Mouse (Mus musculus): ENCODE results near the gene Utrn.

- TF ChIP-seq CTCF (IDR thresholded peaks at IDR 0.05; ENCODE audit: low read depth, low read length) (no peak), POLR2A (IDR thresholded peaks at IDR 0.05; ENCODE audit: insufficient read depth, low read length) (no peak), EP300 (IDR thresholded peaks at IDR 0.05; ENCODE audit: insufficient read depth, low read depth, low read length) (no peak)
Observed at GRCm38 (mm10) chr10:12917626-12918025, 48.5 kb upstream of the Utrn start.

All from ES-Bruce4 (cell line).